Mouse (Mus musculus) heart, postnatal 0 days (tissue): ENCODE results near the gene St7l. TPM values are rescaled to one million over a fixed set of nuclear protein-coding genes. Genes with fewer than 3 reads are reported as not detected.
A peak's percentile ranks its signal among the peaks of the same experiment; 100 is the strongest.

Source experiments
- ATAC-seq: fragments of 200-750 bp; cut with Nextera tagmentation; 2 replicates; pipeline ENCODE4 v1.8.0; 2017; ENCODE audit warnings: low read depth, moderate number of reproducible peaks, moderate library complexity; ENCODE audit not compliant: insufficient read depth
- DNase-seq: peaks from one replicate; pipeline ENCODE4 v3.0.0-alpha.2; 2016; ENCODE audit warnings: low spot score
- H3K27ac ChIP-seq: fragments of 300-500 bp; sonication (generic); 2 replicates; pipeline ENCODE4 v1.5.1; 2014; ENCODE audit warnings: low read depth, mild to moderate bottlenecking
- H3K27me3 ChIP-seq: fragments of 300-500 bp; sonication (generic); 2 replicates; pipeline ENCODE4 v1.6.1; 2014; ENCODE audit warnings: low read length, mixed read lengths; ENCODE audit not compliant: control insufficient read depth, insufficient read depth
- H3K36me3 ChIP-seq: fragments of 300-500 bp; sonication (generic); replicated peaks from 2 replicates; pipeline ENCODE4 v1.6.1; 2014; ENCODE audit warnings: low read length, mixed read lengths; ENCODE audit not compliant: control insufficient read depth, insufficient read depth
- H3K4me1 ChIP-seq: fragments of 300-500 bp; sonication (generic); 2 replicates; pipeline ENCODE4 v1.6.1; 2014; ENCODE audit warnings: antibody characterized with exemption; ENCODE audit not compliant: control insufficient read depth, insufficient read depth
- H3K4me2 ChIP-seq: fragments of 300-500 bp; sonication (generic); 2 replicates; pipeline ENCODE4 v1.6.1; 2014; ENCODE audit warnings: low read depth, mild to moderate bottlenecking, low read length, moderate library complexity
- H3K4me3 ChIP-seq: fragments of 300-500 bp; sonication (generic); 2 replicates; pipeline ENCODE4 v1.5.1; 2014; ENCODE audit warnings: low read depth, low read length
- H3K9ac ChIP-seq: fragments of 300-500 bp; sonication (generic); replicated peaks from 2 replicates; pipeline ENCODE4 v1.6.1; 2014; ENCODE audit warnings: low read depth, low read length, mixed read lengths
- H3K9me3 ChIP-seq: fragments of 300-500 bp; sonication (generic); replicated peaks from 2 replicates; pipeline ENCODE4 v1.6.1; 2016; ENCODE audit warnings: low read length; ENCODE audit not compliant: control insufficient read depth
- CTCF ChIP-seq: IDR thresholded peaks from 2 replicates; pipeline ENCODE4 v1.5.1; 2016; ENCODE audit warnings: antibody characterized with exemption, control low read depth, low read depth
- EP300 ChIP-seq: IDR thresholded peaks from 2 replicates; pipeline ENCODE4 v1.6.1; 2016; ENCODE audit warnings: antibody characterized with exemption, low read depth
- WGBS: fragments of 180-500 bp; shearing (Covaris S2); extraction: QIAGEN DNeasy Blood & Tissue Kit; methylation state at CpG from one replicate; pipeline ENCODE4 v1.1.7; 2014; 5-methylcytosine and 5-hydroxymethylcytosine counted together
- polyA plus RNA-seq: library from polyadenylated mRNA; unstranded; fragments of >200 nt; fragmentation: Nextera tagmentation; extraction: Ambion mirVana; gene quantifications from 2 replicates; pipeline ENCODE4 v1.2.1, GENCODE M21; 2015
- total RNA-seq: library from RNA; depleted of rRNA; stranded (reverse); fragments of >200 nt; gene quantifications from 2 replicates; pipeline ENCODE4 v1.2.3, GENCODE M21; 2014; ENCODE audit warnings: low replicate concordance

St7l gene
- total and polyA plus RNA-seq, 2 experiments from 2014 or later, result 14.2 to 23.7 TPM

DNA sequence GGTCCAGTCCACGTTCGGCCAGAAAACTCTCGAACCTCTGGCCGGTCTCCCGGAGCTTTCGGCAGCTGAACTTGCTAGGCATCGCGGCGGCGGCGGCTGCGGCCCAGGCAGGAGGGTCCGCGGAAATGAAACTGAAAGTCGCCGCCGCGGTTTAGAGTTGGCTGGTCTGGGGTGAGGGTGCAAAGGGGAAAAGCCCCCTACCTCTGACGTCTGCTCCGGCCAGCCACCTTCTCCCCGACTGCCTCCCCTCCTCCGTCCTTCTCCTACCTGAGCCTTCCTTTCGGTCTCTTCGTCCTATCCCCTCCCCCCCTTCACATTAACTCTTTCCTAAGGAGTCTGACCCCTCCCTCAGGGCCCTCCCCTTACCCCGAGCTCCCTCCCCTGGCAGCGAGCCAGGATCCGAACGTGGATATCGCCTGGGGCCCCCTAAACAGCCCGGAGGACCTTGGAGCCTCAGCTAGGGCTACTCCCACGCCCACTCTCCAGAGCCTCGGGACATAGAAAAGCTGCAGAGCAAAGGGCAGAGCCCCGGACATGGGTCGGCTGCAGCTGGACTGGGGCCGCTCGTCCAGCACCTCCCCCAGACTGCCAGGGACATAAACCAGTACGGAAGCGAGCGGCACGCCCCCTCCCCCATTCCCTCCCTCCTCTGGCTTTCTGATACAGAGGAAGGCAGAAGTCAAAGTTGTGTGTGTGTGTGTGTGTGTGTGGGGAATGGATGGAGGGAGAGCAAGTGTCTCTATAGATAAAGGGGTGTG lies 45.6 kb upstream of the St7l start, which contains the start of gene Mov10:
Mov10 (minus strand) TSS at position 573 of the 758 bp plus-strand sequence.
- Histone ChIP-seq H3K36me3 (peaks cover 3% of the 10 kb centered on the region; the same call in 1 of the 2 replicates), H3K4me2 (peak within 1 kb of the TSS; percentile 72), H3K9ac (peak within 1 kb of the TSS; percentile 98), H3K4me3 (peak within 1 kb of the TSS; percentile 98), H3K27me3 (no peaks in the 10 kb centered on the region), H3K4me1 (peaks cover 33% of the 10 kb centered on the region), H3K9me3 (no peaks in the 10 kb centered on the region), H3K27ac (peak within 1 kb of the TSS; percentile 98)
- peak; percentile 87 for ATAC-seq
- peak; percentile 90 for DNase-seq
- TF ChIP-seq CTCF (no peak), EP300 (peak; percentile 48)
- under 1% methylated on average over 36 of the region's 40 CpGs for WGBS

DNA sequence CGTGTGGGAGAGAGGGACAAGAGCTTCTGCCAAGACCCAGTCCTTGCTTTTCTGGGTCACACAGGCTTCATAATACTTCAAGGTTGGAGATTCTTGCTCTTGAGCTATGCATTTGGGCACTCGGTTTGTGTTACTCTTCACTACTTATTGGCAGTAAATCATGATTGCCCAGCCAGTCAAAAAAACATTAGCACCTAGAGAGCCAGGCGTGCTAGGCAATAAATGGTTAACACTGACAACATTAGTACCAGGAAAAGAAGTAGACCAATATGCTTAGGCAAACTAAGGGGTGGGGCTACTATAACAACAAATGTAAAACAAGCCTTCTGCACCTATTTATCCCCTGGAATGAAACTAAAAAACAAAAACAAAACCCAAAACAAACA lies 45.1 kb upstream of the St7l start:
- no peaks in the 10 kb centered on the region for H3K27me3 ChIP-seq
- TF ChIP-seq CTCF (no peak), EP300 (no peak)
- H3K9me3 ChIP-seq, result no peaks in the 10 kb centered on the region
- peak overlapping the region; percentile 72 for H3K4me2 ChIP-seq
- H3K4me1 ChIP-seq, result peaks cover 33% of the 10 kb centered on the region
- no peaks in the 10 kb centered on the region; the same call in 1 of the 2 replicates for H3K36me3 ChIP-seq
- H3K27ac ChIP-seq, result peak overlapping the region; percentile 98
- H3K4me3 ChIP-seq, result peak overlapping the region; percentile 98
- H3K9ac ChIP-seq, result peak overlapping the region; percentile 98
- 0% methylated on average over 3 of the region's 3 CpGs for WGBS
- no peak for ATAC-seq
- peak; percentile 39 for DNase-seq

DNA sequence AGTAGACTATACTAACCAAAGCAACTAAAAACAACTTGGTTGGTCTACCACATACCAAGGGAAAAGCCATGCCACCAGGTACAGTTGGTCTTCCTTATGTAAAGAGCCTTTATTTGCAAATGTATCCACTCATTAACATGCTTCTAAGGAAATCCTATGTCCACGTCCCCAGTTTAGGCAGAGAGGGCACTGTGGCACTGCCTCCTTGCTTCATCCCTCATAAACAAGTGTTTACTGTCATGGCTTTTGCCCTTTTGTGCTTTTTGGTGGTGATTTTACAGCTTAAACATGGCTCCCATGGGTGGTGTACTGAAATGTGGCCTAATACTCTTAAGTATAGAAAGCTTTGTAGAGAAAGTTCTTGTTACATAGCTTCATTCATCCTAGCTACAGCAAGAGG lies 43.4 kb upstream of the St7l start:
- TF ChIP-seq CTCF (no peak), EP300 (no peak)
- ATAC-seq (no peak), DNase-seq (peak; percentile 43)
- no peak overlapping the region for H3K9ac ChIP-seq
- H3K27ac ChIP-seq, result peak overlapping the region; percentile 98
- 43% methylated on average over 1 of the region's 1 CpGs for WGBS
- H3K27me3 ChIP-seq, result no peaks in the 10 kb centered on the region
- H3K4me2 ChIP-seq, result no peak overlapping the region
- no peak overlapping the region for H3K4me3 ChIP-seq
- H3K9me3 ChIP-seq, result no peaks in the 10 kb centered on the region
- peaks cover 5% of the 10 kb centered on the region for H3K36me3 ChIP-seq
- peaks cover 32% of the 10 kb centered on the region for H3K4me1 ChIP-seq

GRCm38 (mm10) chr3:104822413-104822812 lies 41.4 kb upstream of the St7l start:
- no peak for TF ChIP-seq CTCF
- TF ChIP-seq EP300, result no peak
- WGBS, result 87% methylated on average over 3 of the region's 3 CpGs

GRCm38 (mm10) chr3:104835797-104836196 lies 28.0 kb upstream of the St7l start:
- no peak for TF ChIP-seq CTCF
- TF ChIP-seq EP300, result no peak
- DNase-seq, result no peak
- Histone ChIP-seq H3K9ac (no peak overlapping the region), H3K4me1 (no peaks in the 10 kb centered on the region), H3K4me2 (no peak overlapping the region), H3K27me3 (no peaks in the 10 kb centered on the region), H3K4me3 (no peak overlapping the region), H3K9me3 (no peaks in the 10 kb centered on the region), H3K36me3 (peaks cover 84% of the 10 kb centered on the region), H3K27ac (no peak overlapping the region)
- no peak for ATAC-seq
- 95% methylated on average over 3 of the region's 3 CpGs for WGBS

More at GRCm38 (mm10) chr3:104822413-104822812, 41.4 kb upstream of the St7l start:
- Histone ChIP-seq H3K4me1 (peaks cover 22% of the 10 kb centered on the region), H3K9ac (no peak overlapping the region), H3K36me3 (peaks cover 24% of the 10 kb centered on the region), H3K27ac (no peak overlapping the region), H3K4me2 (no peak overlapping the region), H3K4me3 (no peak overlapping the region), H3K27me3 (no peaks in the 10 kb centered on the region), H3K9me3 (no peaks in the 10 kb centered on the region)
- no peak for DNase-seq
- ATAC-seq, result no peak
